Mouse (Mus musculus): Measurements from ENCODE around the gene Scgb1c1. TPM values are rescaled to one million over a fixed set of nuclear protein-coding genes. Genes with fewer than 3 reads are reported as not detected.

Scgb1c1 gene
- total RNA-seq, 1 experiment = not detected

GRCm38 (mm10) chr7:140877364-140877763 lies 32.0 kb downstream of the Scgb1c1 start:
- Histone ChIP-seq H3K4me3 (ENCODE audit: insufficient read depth in 1 of 2, low read depth in 1 of 2, low read length in 2 of 2, poor library complexity in 1 of 2, severe bottlenecking in 1 of 2) (no peak overlapping the region), H3K36me3 (ENCODE audit: control insufficient read depth, insufficient read depth, low read length, poor library complexity, severe bottlenecking) (peaks cover 31% of the 10 kb centered on the region), H3K27ac (ENCODE audit: insufficient read depth, low read depth, low read length, poor library complexity, severe bottlenecking) (no peak overlapping the region), H3K9me3 (ENCODE audit: control insufficient read depth, insufficient read depth, low read depth, low read length) (no peaks in the 10 kb centered on the region), H3K4me1 (ENCODE audit: control insufficient read depth in 2 of 2, insufficient read depth in 2 of 2, low read length in 2 of 2, poor library complexity in 1 of 2) (no peaks in the 10 kb centered on the region), H3K9ac (ENCODE audit: insufficient read depth, low read depth, low read length, poor library complexity, severe bottlenecking) (peak overlapping the region; percentile 34; the same call in 1 of the 2 replicates)
- in situ Hi-C loops (cut with MboI; ENCODE audit: low sequenced_read_pairs in 2 of 2, unreplicated experiment in 2 of 2) = no loop called here
- TF ChIP-seq CHD2 (IDR thresholded peaks at IDR 0.05; ENCODE audit: low read depth, low read length) (no peak), ZNF384 (IDR thresholded peaks at IDR 0.05; ENCODE audit: low read depth, low read length) (no peak), MAFK (IDR thresholded peaks at IDR 0.05; ENCODE audit: insufficient read depth, low read depth, low read length) (no peak), ZC3H11A (IDR thresholded peaks at IDR 0.05; ENCODE audit: borderline replicate concordance, low read depth, low read length) (no peak), HCFC1 (IDR thresholded peaks at IDR 0.05; ENCODE audit: borderline replicate concordance, insufficient read depth, low read length) (no peak)
- DNase-seq (ENCODE audit: low read depth, low spot score) = no peak

DNA sequence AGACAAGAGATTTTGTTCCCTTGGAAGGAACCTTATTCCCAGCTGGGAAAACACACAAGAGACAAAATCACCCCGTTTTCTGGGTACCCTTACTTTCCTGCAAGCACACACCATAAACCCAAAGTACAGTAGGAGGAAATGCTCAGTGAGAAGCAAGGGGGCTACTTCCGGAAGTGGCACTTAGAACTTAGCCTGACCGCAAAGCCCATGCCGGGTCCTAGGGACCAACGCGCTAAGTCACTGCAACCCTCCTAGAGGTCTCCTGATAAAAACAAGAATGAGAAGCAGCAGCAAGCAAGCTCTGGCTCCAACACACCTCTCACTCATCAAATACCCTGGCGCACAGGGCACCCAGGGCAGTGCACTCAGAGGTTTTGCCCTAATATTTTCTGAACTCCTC lies 34.0 kb downstream of the Scgb1c1 start:
- Histone ChIP-seq H3K4me1 (ENCODE audit: control insufficient read depth in 2 of 2, insufficient read depth in 2 of 2, low read length in 2 of 2, poor library complexity in 1 of 2) (0 out of 4 replicates have a peak, but pooled peaks cover 0 to 3% of the 10 kb centered on the region in 2 experiments), H3K9me3 (ENCODE audit: control insufficient read depth, insufficient read depth, low read depth, low read length) (no peaks in the 10 kb centered on the region), H3K9ac (ENCODE audit: insufficient read depth, low read depth, low read length, poor library complexity, severe bottlenecking) (no peak overlapping the region), H3K27ac (ENCODE audit: insufficient read depth, low read depth, low read length, poor library complexity, severe bottlenecking) (no peak overlapping the region), H3K36me3 (ENCODE audit: control insufficient read depth, insufficient read depth, low read length, poor library complexity, severe bottlenecking) (peaks cover 28% of the 10 kb centered on the region), H3K4me3 (ENCODE audit: insufficient read depth in 1 of 2, low read depth in 1 of 2, low read length in 2 of 2, poor library complexity in 1 of 2, severe bottlenecking in 1 of 2) (no peak overlapping the region)
- DNase-seq (ENCODE audit: low read depth, low spot score) = no peak
- in situ Hi-C loops (cut with MboI; ENCODE audit: low sequenced_read_pairs in 2 of 2, unreplicated experiment in 2 of 2) = no loop called here
- TF ChIP-seq ZC3H11A (IDR thresholded peaks at IDR 0.05; ENCODE audit: borderline replicate concordance, low read depth, low read length) (no peak), HCFC1 (IDR thresholded peaks at IDR 0.05; ENCODE audit: borderline replicate concordance, insufficient read depth, low read length) (no peak), CHD2 (IDR thresholded peaks at IDR 0.05; ENCODE audit: low read depth, low read length) (no peak), MAFK (IDR thresholded peaks at IDR 0.05; ENCODE audit: insufficient read depth, low read depth, low read length) (no peak), ZNF384 (IDR thresholded peaks at IDR 0.05; ENCODE audit: low read depth, low read length) (no peak)

- no peak for DNase-seq (ENCODE audit: low read depth, low spot score)
- Histone ChIP-seq H3K9ac (ENCODE audit: insufficient read depth, low read depth, low read length, poor library complexity, severe bottlenecking) (no peak overlapping the region), H3K9me3 (ENCODE audit: control insufficient read depth, insufficient read depth, low read depth, low read length) (no peaks in the 10 kb centered on the region), H3K4me3 (ENCODE audit: insufficient read depth in 1 of 2, low read depth in 1 of 2, low read length in 2 of 2, poor library complexity in 1 of 2, severe bottlenecking in 1 of 2) (no peak overlapping the region), H3K36me3 (ENCODE audit: control insufficient read depth, insufficient read depth, low read length, poor library complexity, severe bottlenecking) (peaks cover 21% of the 10 kb centered on the region), H3K27ac (ENCODE audit: insufficient read depth, low read depth, low read length, poor library complexity, severe bottlenecking) (no peak overlapping the region), H3K4me1 (ENCODE audit: control insufficient read depth in 2 of 2, insufficient read depth in 2 of 2, low read length in 2 of 2, poor library complexity in 1 of 2) (0 out of 4 replicates have a peak, but pooled peaks cover 0 to 3% of the 10 kb centered on the region in 2 experiments)
- in situ Hi-C loops (cut with MboI; ENCODE audit: low sequenced_read_pairs in 2 of 2, unreplicated experiment in 2 of 2) = no loop called here
- TF ChIP-seq ZC3H11A (IDR thresholded peaks at IDR 0.05; ENCODE audit: borderline replicate concordance, low read depth, low read length) = no peak
- TF ChIP-seq HCFC1 (IDR thresholded peaks at IDR 0.05; ENCODE audit: borderline replicate concordance, insufficient read depth, low read length) = no peak
- no peak for TF ChIP-seq MAFK (IDR thresholded peaks at IDR 0.05; ENCODE audit: insufficient read depth, low read depth, low read length)
- no peak for TF ChIP-seq ZNF384 (IDR thresholded peaks at IDR 0.05; ENCODE audit: low read depth, low read length)
- no peak for TF ChIP-seq CHD2 (IDR thresholded peaks at IDR 0.05; ENCODE audit: low read depth, low read length)
Measured at GRCm38 (mm10) chr7:140880419-140880818, 35.1 kb downstream of the Scgb1c1 start.

GRCm38 (mm10) chr7:140880865-140881515 lies 35.6 kb downstream of the Scgb1c1 start:
- Histone ChIP-seq H3K9me3 (ENCODE audit: control insufficient read depth, insufficient read depth, low read depth, low read length) (no peaks in the 10 kb centered on the region), H3K36me3 (ENCODE audit: control insufficient read depth, insufficient read depth, low read length, poor library complexity, severe bottlenecking) (peaks cover 21% of the 10 kb centered on the region), H3K27ac (ENCODE audit: insufficient read depth, low read depth, low read length, poor library complexity, severe bottlenecking) (no peak overlapping the region; the same call in 1 of the 2 replicates), H3K4me1 (ENCODE audit: control insufficient read depth in 2 of 2, insufficient read depth in 2 of 2, low read length in 2 of 2, poor library complexity in 1 of 2) (0 out of 4 replicates have a peak, but pooled peaks cover 0 to 3% of the 10 kb centered on the region in 2 experiments), H3K9ac (ENCODE audit: insufficient read depth, low read depth, low read length, poor library complexity, severe bottlenecking) (peak overlapping the region; percentile 71), H3K4me3 (ENCODE audit: insufficient read depth in 1 of 2, low read depth in 1 of 2, low read length in 2 of 2, poor library complexity in 1 of 2, severe bottlenecking in 1 of 2) (peak overlapping the region; percentile 83 to 95)
- no peak for TF ChIP-seq HCFC1 (IDR thresholded peaks at IDR 0.05; ENCODE audit: borderline replicate concordance, insufficient read depth, low read length)
- 0 out of 2 replicates have a peak, but pooled peaks have one; percentile 33 for TF ChIP-seq ZNF384 (IDR thresholded peaks at IDR 0.05; ENCODE audit: low read depth, low read length)
- DNase-seq (ENCODE audit: low read depth, low spot score) = no peak
- in situ Hi-C loops (cut with MboI; ENCODE audit: low sequenced_read_pairs in 2 of 2, unreplicated experiment in 2 of 2) = no loop called here

Measured in ES-E14 (cell line).